Mouse (Mus musculus) midbrain, embryonic 15.5 days (tissue): ENCODE measurements around the gene Msmp. TPM values are rescaled to one million over a fixed set of nuclear protein-coding genes. Genes with fewer than 3 reads are reported as not detected.
A peak's percentile ranks its signal among the peaks of the same experiment; 100 is the strongest.

Experiments used
- ATAC-seq: fragments of 200-750 bp; cut with Nextera tagmentation; replicated peaks from 2 replicates; pipeline ENCODE4 v1.8.0; 2017; ENCODE audit warnings: moderate TSS enrichment
- H3K27ac ChIP-seq: fragments of 300-500 bp; sonication (generic); 2 replicates; pipeline ENCODE4 v1.5.1; 2015; ENCODE audit warnings: mild to moderate bottlenecking, inconsistent platforms
- H3K27me3 ChIP-seq: fragments of 300-500 bp; sonication (generic); replicated peaks from 2 replicates; pipeline ENCODE4 v1.6.1; 2015; ENCODE audit warnings: inconsistent platforms
- H3K36me3 ChIP-seq: fragments of 300-500 bp; sonication (generic); replicated peaks from 2 replicates; pipeline ENCODE4 v1.6.1; 2015; ENCODE audit warnings: inconsistent platforms
- H3K4me1 ChIP-seq: fragments of 300-500 bp; sonication (generic); 2 replicates; pipeline ENCODE4 v1.6.1; 2015; ENCODE audit warnings: inconsistent platforms
- H3K4me2 ChIP-seq: fragments of 300-500 bp; sonication (generic); 2 replicates; pipeline ENCODE4 v1.6.1; 2015; ENCODE audit warnings: inconsistent platforms, mild to moderate bottlenecking, moderate library complexity
- H3K4me3 ChIP-seq: fragments of 300-500 bp; sonication (generic); 2 replicates; pipeline ENCODE4 v1.5.1; 2015; ENCODE audit warnings: mild to moderate bottlenecking, inconsistent platforms
- H3K9ac ChIP-seq: fragments of 300-500 bp; sonication (generic); 2 replicates; pipeline ENCODE4 v1.6.1; 2015; ENCODE audit warnings: mild to moderate bottlenecking, inconsistent platforms
- H3K9me3 ChIP-seq: fragments of 300-500 bp; sonication (generic); 2 replicates; pipeline ENCODE4 v1.6.1; 2016; ENCODE audit warnings: inconsistent platforms
- WGBS: fragments of 180-500 bp; shearing (Covaris S2); methylation state at CpG from one replicate; pipeline ENCODE4 v1.1.7; 2015; ENCODE audit warnings: mixed read lengths; 5-methylcytosine and 5-hydroxymethylcytosine counted together
- polyA plus RNA-seq: library from polyadenylated mRNA; unstranded; fragments of >200 nt; fragmentation: Nextera tagmentation; extraction: Ambion mirVana; gene quantifications from 2 replicates; pipeline ENCODE4 v1.2.1, GENCODE M21; 2015

Msmp gene
- 1.3 and 1.9 TPM in 2 replicates for polyA plus RNA-seq

GRCm38 (mm10) chr4:43584444-43585416 is at the start of gene Msmp:
Msmp (minus strand) TSS chr4:43584494.
- Histone ChIP-seq H3K4me3 (no peak within 1 kb of the TSS), H3K9me3 (no peaks in the 10 kb centered on the region), H3K4me2 (no peak within 1 kb of the TSS), H3K4me1 (peaks cover 2% of the 10 kb centered on the region), H3K36me3 (peaks cover 21% of the 10 kb centered on the region), H3K27me3 (no peaks in the 10 kb centered on the region), H3K27ac (no peak within 1 kb of the TSS), H3K9ac (no peak within 1 kb of the TSS)
- no peak for ATAC-seq
- WGBS = 69% methylated on average over 12 of the region's 12 CpGs

- Histone ChIP-seq H3K9me3 (no peaks in the 10 kb centered on the region), H3K4me3 (no peak overlapping the region), H3K4me2 (0 out of 2 replicates have a peak overlapping the region, but pooled peaks have one; percentile 4), H3K27me3 (no peaks in the 10 kb centered on the region), H3K4me1 (peaks cover 45% of the 10 kb centered on the region), H3K36me3 (no peaks in the 10 kb centered on the region), H3K9ac (no peak overlapping the region), H3K27ac (no peak overlapping the region)
- 97% methylated on average over 2 of the region's 2 CpGs for WGBS
- no peak for ATAC-seq
Measured at GRCm38 (mm10) chr4:43633736-43634135, 49.4 kb upstream of the Msmp start.

GRCm38 (mm10) chr4:43633296-43633695 is 49.0 kb upstream of the Msmp start:
- Histone ChIP-seq H3K9ac (no peak overlapping the region), H3K4me3 (no peak overlapping the region)
- WGBS = 74% methylated on average over 8 of the region's 8 CpGs

GRCm38 (mm10) chr4:43631956-43632920 is 47.9 kb upstream of the Msmp start:
- WGBS = 41% methylated on average over 42 of the region's 42 CpGs
- Histone ChIP-seq H3K4me3 (peak overlapping the region; percentile 59), H3K27ac (peak overlapping the region; percentile 83), H3K4me2 (peak overlapping the region; percentile 90), H3K4me1 (peaks cover 45% of the 10 kb centered on the region), H3K9ac (peak overlapping the region; percentile 87), H3K27me3 (no peaks in the 10 kb centered on the region), H3K36me3 (no peaks in the 10 kb centered on the region), H3K9me3 (no peaks in the 10 kb centered on the region)
- ATAC-seq = peak; percentile 2; the same call in 1 of the 2 replicates

More at GRCm38 (mm10) chr4:43633296-43633695, 49.0 kb upstream of the Msmp start:
- Histone ChIP-seq H3K9me3 (no peaks in the 10 kb centered on the region), H3K4me1 (peaks cover 45% of the 10 kb centered on the region), H3K36me3 (no peaks in the 10 kb centered on the region), H3K27me3 (no peaks in the 10 kb centered on the region), H3K4me2 (peak overlapping the region; percentile 90; the same call in 1 of the 2 replicates), H3K27ac (no peak overlapping the region)
- no peak for ATAC-seq

GRCm38 (mm10) chr4:43631046-43631955 is 47.0 kb upstream of the Msmp start, which contains the start of gene Npr2:
Npr2 (plus strand) TSS chr4:43631935.
- Histone ChIP-seq H3K9ac (peak within 1 kb of the TSS; percentile 87), H3K9me3 (no peaks in the 10 kb centered on the region), H3K36me3 (no peaks in the 10 kb centered on the region), H3K27ac (peak within 1 kb of the TSS; percentile 83), H3K4me2 (peak within 1 kb of the TSS; percentile 90), H3K4me1 (peaks cover 45% of the 10 kb centered on the region), H3K4me3 (peak within 1 kb of the TSS; percentile 59), H3K27me3 (no peaks in the 10 kb centered on the region)
- 2% methylated on average over 35 of the region's 70 CpGs for WGBS
- peak; percentile 67 for ATAC-seq

GRCm38 (mm10) chr4:43630671-43631045 is 46.4 kb upstream of the Msmp start:
- Histone ChIP-seq H3K36me3 (no peaks in the 10 kb centered on the region), H3K4me2 (peak overlapping the region; percentile 90), H3K4me1 (peaks cover 45% of the 10 kb centered on the region), H3K9ac (0 out of 2 replicates have a peak overlapping the region, but pooled peaks have one; percentile 87), H3K9me3 (no peaks in the 10 kb centered on the region), H3K27ac (peak overlapping the region; percentile 83), H3K4me3 (peak overlapping the region; percentile 59), H3K27me3 (no peaks in the 10 kb centered on the region)
- WGBS = 18% methylated on average over 5 of the region's 5 CpGs
- ATAC-seq = 0 out of 2 replicates have a peak, but pooled peaks have one; percentile 1

- WGBS = under 1% methylated on average over 5 of the region's 5 CpGs
- peak; percentile 78 for ATAC-seq
- Histone ChIP-seq H3K27me3 (no peaks in the 10 kb centered on the region), H3K27ac (peak overlapping the region; percentile 83), H3K36me3 (no peaks in the 10 kb centered on the region), H3K9me3 (0 out of 2 replicates have a peak, but pooled peaks cover 4% of the 10 kb centered on the region), H3K4me1 (peaks cover 45% of the 10 kb centered on the region), H3K4me2 (peak overlapping the region; percentile 36), H3K9ac (peak overlapping the region; percentile 27; the same call in 1 of the 2 replicates), H3K4me3 (peak overlapping the region; percentile 16; the same call in 1 of the 2 replicates)
Measured at GRCm38 (mm10) chr4:43630030-43630581, 45.8 kb upstream of the Msmp start.

- no peak overlapping the region for H3K9ac ChIP-seq
- peak; percentile 45; the same call in 1 of the 2 replicates for ATAC-seq
- H3K4me1 ChIP-seq = peaks cover 41% of the 10 kb centered on the region
- no peak overlapping the region for H3K27ac ChIP-seq
- H3K36me3 ChIP-seq = no peaks in the 10 kb centered on the region
- H3K27me3 ChIP-seq = no peaks in the 10 kb centered on the region
- H3K4me3 ChIP-seq = no peak overlapping the region
- H3K4me2 ChIP-seq = peak overlapping the region; percentile 16; the same call in 1 of the 2 replicates
- H3K9me3 ChIP-seq = 0 out of 2 replicates have a peak, but pooled peaks cover 5% of the 10 kb centered on the region
- WGBS = 35% methylated on average over 20 of the region's 20 CpGs
Measured at GRCm38 (mm10) chr4:43629106-43629817, 45.0 kb upstream of the Msmp start.

GRCm38 (mm10) chr4:43620146-43620778 is 36.0 kb upstream of the Msmp start:
- no peak for ATAC-seq
- 0 out of 2 replicates have a peak, but pooled peaks cover 3% of the 10 kb centered on the region for H3K9me3 ChIP-seq
- 89% methylated on average over 4 of the region's 4 CpGs for WGBS

More at GRCm38 (mm10) chr4:43620146-43620778, 36.0 kb upstream of the Msmp start:
- Histone ChIP-seq H3K27me3 (0 out of 2 replicates have a peak, but pooled peaks cover 2% of the 10 kb centered on the region), H3K4me3 (no peak overlapping the region), H3K4me1 (no peaks in the 10 kb centered on the region), H3K9ac (no peak overlapping the region), H3K4me2 (no peak overlapping the region), H3K36me3 (no peaks in the 10 kb centered on the region), H3K27ac (no peak overlapping the region)
